Mouse (Mus musculus): ENCODE measurements around the gene Nt5c3.

Gene Nt5c3

DNA sequence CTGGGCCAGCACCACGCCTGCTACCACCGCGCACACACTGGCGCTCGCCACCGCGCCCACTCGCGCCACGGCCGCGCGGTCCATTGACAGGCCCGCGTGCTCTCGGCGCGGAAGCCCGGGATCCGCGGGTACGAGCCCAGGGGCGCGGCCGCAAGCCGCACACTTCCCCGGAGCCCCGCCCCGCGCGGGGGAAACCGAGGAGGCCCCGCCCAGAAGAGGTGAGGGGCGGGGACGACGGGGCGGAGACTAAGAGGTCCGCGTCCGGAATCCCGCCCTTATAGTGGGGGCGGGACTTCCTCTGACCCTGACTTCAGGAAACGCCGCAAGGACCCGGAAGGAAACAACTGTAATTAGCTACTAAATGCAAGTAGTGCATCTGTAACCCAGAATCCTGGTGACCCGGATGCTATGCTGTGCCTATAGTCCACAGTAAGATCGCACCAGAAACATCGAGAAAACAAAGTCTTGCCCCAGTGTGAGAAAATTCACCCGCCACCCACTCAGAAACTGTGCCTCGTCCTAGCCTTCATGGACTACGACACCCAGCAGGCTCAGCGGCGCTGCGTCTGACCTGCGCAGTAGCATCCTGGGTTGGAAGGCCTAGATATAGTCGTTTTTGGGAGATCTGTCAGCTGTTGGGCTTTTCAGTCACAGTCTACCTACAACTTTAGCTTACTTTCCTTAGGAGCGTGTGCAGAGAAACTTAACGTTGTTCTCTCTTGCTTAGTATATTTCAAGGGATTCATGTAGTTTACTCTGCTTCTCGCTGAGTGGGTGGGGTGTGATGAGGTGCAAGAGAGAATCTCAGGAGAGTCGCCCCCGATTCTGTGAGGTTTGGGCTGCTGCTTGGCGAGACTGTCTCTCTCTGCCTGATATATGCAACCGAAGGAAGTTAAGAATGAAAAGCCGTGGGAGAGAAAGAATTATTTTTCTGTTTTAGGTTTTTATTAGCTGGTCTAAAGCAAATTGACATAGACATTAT is at the start of gene Nt5c3, which contains the start of gene Vmn1r4:
Gene Nt5c3, minus strand, starts transcription at position 207 of the 982 bp plus-strand sequence.
Gene Vmn1r4, plus strand, starts transcription at position 290 of the 982 bp plus-strand sequence.
- DNase-seq (ENCODE audit: low read depth, low spot score) = peak; percentile 93

DNA sequence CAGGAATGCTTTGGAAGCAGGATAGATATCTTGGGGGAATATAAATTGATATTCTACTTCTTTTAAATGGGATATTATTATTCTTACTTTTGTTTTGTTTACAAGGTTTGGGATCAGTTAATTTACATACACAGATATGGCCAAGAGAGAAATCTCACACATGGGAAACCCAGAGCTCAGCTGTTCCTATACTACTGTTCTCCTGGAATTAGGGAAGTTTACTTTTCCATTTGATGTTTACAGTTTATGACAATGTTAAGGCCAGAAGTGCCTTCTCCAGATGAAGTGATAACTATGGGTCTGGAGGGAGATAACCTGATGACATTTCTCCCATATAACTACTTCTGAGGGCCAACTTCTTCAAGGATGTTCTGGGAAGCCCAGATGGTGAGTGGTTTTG is 46.2 kb upstream of the Nt5c3 start, which contains the start of gene Vmn1r5:
Gene Vmn1r5, plus strand, starts transcription at position 301 of the 400 bp plus-strand sequence.
- no peak for DNase-seq (ENCODE audit: low read depth, low spot score)

DNA sequence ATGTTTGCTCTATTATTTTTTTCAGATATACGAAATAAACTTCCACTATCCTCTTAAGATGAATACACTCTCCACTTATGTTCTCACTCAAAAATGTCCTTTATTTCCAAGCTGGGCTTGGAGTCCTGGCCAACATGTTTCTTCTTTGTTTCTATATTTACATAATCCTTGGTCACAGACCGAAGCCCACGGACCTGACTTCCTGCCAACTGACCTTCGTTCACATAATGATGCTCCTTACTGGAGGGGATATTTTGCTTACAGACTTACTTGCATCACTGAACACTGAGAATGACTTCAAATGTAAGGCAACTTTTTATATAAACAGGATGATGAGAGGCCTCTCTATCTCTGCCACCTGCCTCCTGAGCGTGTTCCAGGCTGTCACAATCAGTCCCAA is 32.7 kb upstream of the Nt5c3 start:
- no peak for DNase-seq (ENCODE audit: low read depth, low spot score)

- no peak for DNase-seq (ENCODE audit: low read depth, low spot score)
Observed at GRCm38 (mm10) chr6:56934366-56934765, 10.6 kb upstream of the Nt5c3 start.

DNA sequence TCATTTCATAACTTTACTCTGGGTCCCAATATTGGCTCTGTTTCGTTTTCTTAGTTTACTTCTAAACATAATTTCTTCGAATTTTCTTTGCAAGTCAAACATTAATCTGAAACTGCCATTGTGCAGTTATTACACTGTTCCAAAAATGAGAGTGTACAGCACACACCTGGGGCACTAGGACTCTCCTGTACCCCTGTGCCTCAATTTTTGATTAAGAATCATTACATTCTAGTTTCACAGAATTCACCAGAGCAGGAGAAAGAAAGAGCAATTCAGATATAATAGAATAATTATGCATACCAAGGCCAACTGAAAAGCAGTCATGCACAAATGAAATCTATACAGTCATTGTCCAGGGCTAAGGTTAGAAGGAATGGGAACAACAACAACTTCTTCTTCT is 8.7 kb upstream of the Nt5c3 start:
- DNase-seq (ENCODE audit: low read depth, low spot score) = no peak

DNA sequence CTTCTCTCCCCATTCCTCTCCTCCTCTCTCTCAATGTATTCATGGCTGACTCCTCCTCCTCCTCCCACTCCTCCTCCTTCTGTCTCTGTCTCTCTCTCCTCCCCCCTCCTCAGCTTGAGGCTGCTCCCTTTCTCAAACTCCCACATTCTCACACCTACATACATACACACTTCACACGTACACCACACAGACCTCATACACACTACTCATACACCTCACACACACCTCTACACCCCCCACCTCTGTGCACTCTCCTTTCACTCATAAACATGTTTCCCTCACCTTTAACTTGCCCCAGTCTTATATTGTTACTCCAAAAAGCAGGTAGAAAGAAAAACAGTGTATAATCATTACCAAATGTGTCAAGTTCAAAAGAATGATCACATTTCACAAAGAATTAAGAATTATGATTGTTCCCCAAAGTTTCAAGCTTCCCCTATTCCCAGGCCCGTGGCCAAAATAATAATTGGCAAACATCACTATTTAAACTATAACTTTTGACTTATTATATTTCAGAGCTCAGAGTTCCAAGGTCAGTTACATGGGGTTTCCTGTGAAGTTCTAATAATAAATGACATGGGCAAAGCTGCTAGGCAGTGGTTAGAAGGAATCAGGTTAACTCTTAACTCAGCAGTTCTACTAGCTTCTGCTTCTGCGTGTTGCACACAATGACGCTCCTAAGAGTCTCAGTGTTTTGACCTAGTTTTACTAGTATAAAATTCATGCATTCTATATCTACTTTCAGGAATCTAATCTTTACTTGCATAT is 8.1 kb upstream of the Nt5c3 start:
- no peak for DNase-seq (ENCODE audit: low read depth, low spot score)

- DNase-seq (ENCODE audit: low read depth, low spot score) = no peak
Observed at GRCm38 (mm10) chr6:56923331-56923725, 404 bp downstream of the Nt5c3 start.

DNA sequence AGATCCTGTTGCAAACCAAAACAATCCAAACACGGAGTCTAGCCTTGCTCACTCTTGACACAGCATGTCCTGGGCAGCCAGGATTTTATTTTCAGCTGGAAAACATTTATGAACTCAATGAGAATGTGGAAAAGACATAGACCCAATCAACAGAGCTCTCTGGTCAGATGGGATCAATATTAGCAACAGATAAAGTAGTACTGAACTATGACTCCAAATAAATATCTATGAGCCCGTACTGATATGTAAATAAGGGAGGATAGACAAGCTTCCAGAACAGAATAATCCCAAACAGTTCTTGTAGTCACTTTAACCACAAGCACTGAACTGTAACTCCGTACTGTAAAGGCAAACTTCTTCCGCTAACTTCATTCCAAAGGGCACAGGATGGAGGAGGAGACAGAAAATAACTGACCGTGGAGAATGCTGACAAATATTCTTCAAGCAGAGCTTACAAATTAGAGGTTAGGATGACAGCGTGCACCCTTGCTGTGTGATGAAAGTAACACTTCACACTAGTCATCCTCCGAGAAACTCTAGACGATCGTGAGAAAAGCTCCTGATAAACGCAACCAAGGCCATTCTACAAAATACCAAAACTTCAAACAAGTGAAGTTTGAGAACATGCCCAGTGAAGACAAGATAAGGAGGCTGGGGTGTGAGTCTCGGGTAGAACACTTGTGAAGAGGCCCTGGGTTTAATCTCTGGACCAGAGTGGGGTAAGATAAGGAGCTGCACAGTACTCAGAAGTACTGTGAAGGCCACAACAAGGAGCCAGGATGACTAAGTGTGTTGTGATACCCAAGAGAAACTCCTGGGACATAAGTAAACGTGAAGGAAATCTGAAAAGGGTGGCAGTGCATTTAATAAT is 3.3 kb downstream of the Nt5c3 start:
- no peak for DNase-seq (ENCODE audit: low read depth, low spot score)

DNA sequence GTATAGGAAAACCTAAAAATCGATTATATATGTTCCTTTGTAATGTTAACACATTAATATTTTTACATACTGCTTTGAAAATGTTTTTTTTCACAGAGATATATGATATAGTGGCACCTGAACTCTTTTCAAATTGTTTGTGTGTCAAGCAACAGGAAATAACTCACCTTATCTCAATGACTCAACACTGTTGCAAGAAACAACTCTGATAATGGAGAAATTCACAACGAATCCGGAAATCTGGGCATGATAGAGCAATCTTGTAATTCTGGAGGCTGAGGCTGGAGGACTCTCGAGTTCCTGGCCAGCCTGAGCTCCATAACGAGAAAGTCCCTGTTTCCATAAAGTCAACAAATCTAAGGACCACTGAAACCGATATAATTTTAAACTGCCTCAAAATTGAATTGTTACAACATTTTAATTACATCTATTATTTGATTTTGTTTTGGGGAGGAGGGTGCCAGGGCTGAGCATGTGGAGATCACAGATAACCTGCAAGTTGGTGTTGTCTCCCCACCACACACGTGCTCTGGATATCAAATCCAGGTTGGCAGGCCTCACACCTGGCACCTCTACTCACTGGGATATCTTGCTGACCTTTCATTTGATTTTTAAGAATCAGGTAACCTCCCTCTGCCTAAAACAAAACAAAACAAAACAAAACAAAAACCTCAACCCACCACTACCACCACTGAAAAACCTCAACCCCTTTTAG is 4.2 kb downstream of the Nt5c3 start:
- DNase-seq (ENCODE audit: low read depth, low spot score) = no peak

GRCm38 (mm10) chr6:56917578-56918368 is 6.0 kb downstream of the Nt5c3 start:
- no peak for DNase-seq (ENCODE audit: low read depth, low spot score)

DNA sequence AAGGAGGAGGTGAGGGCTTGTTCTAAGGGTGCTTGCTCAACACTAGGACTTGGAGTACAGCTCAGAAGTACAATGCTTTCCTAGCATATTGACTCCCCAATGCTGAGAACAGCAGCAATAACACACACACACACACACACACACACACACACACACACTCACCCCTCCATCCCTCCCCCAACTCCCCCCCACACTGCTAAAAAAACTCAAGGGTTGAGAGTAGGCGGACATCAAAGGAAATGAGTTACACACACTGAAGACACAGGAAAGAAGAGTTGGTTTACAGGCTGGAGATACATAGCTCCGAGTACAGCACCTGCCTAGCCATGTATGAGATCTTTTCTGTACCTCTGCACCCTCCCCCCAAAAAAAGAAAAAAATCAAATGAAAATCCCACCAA is 7.5 kb downstream of the Nt5c3 start:
- no peak for DNase-seq (ENCODE audit: low read depth, low spot score)

DNA sequence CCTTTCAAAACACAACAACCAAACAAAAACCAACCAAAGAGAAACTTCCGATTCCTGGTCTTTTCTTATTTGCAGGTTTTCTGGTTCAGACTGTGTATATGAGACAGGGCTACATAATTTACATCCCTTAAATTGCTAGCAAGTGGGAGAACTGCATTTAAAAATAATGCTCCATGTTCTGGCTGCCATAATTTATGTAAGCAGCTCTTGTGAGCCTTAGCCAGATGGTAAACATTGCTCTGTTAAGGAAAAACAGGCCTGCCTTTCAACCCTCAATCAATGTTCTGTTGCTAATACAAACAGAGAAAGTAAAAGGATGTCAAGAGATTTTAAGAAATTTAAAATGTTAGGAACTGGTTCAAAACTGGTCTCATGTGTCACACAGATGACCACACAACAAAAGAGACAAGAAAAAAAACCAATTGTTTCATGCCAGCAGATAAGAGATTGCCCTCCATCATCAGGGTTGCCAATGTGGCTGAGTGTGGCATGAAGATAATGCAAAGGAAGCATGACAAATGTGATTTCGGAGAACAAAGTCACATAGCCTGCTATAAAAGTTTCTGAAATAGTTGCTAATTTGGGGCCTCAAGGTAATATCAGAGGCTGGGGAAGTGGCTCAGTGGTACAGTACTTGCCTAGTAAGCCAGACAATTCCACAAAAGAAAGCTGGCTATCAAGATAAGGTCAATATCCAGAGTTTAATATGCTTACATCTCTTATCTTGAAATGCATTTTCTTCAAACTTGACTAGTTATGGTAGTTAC is 10.5 kb downstream of the Nt5c3 start:
- DNase-seq (ENCODE audit: low read depth, low spot score) = no peak

GRCm38 (mm10) chr6:56910910-56911309 is 12.8 kb downstream of the Nt5c3 start:
- DNase-seq (ENCODE audit: low read depth, low spot score) = no peak

- DNase-seq (ENCODE audit: low read depth, low spot score) = peak; percentile 54
Observed at GRCm38 (mm10) chr6:56908912-56909311, 14.8 kb downstream of the Nt5c3 start.

DNA sequence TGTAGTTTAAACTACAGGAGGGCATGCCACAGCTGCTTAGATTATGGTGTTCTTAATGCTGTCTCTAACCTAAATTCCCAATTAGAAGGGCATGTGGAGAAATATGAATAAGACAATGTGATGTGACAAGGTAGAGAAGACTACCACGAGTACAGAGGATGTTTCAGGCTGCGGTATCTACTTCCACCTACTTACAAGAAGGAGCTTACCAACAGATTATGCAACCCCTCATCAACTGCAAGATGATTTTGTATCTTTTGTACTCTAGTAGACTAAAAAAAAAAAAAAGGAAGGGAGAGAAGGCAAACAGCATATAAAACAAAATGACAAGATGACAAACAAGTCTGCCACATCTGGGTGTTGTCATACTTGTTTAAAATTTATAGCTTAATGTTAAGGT is 15.3 kb downstream of the Nt5c3 start:
- DNase-seq (ENCODE audit: low read depth, low spot score) = no peak

DNA sequence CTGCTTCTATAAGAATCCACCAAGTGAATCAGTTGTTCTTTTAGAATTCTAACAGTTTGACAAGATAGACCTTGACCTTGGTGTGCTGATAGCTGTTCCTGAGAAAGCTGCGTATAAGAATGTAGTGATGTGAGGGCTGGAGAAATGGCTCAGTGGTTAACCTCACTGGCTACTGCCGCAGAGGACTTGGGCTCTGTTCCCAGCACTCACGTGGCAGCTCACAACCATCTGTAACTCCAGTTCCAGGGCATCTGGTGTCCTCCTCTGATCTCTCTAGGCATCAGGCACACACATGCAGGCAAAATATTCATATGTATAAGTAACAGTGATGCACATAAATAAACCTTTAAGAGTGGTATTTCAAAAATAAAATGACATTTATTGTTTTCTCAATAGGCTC is 15.8 kb downstream of the Nt5c3 start:
- no peak for DNase-seq (ENCODE audit: low read depth, low spot score)

GRCm38 (mm10) chr6:56906121-56906846 is 17.4 kb downstream of the Nt5c3 start:
- DNase-seq (ENCODE audit: low read depth, low spot score) = no peak

DNA sequence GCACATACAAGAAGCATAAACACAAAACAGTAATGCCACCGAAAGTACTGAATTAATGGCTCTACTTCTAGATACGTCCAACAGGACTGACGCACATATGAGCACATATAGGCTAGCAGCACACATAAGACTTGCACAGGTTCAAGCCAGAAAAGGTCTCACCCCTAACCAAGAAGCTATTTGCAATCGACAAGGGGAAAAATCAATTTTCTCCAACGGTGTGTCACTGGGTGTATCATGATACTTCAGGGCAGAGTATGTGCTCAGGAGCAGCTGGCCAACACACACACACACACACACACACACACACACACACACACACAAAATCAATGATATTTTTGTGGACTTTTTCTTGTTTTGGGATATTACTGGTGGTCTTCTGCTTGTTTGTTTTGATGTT is 18.2 kb downstream of the Nt5c3 start:
- DNase-seq (ENCODE audit: low read depth, low spot score) = no peak

DNA sequence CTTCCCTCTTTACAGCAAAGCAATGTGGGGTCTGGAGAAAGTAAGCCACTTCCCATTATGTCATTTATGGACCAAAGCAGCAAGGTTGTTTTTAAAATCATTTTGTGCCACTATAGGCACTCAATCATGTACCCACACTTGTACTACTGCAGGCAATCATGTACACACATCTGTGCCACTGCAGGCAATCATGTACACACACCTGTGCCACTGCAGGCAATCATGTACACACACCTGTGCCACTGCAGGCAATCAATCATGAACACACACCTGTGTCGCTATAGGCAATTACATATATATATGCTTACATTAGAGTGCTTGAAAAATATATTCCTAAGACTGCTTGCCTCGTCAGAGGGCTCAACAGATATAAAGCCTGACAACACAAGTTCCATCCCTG is 18.8 kb downstream of the Nt5c3 start:
- no peak for DNase-seq (ENCODE audit: low read depth, low spot score)

Measured in ES-CJ7 (cell line).